Mouse (Mus musculus) heart, adult 2 months (tissue): ENCODE results near the gene Rreb1.

ENCODE experiments used
- EP300 ChIP-seq: fragments of 200-500 bp; IDR thresholded peaks from 2 replicates; pipeline ENCODE4 v1.6.1; 2011; ENCODE audit warnings: low read depth, low read length, control low read depth; ENCODE audit not compliant: insufficient read depth
- POLR2A ChIP-seq: fragments of 200-500 bp; IDR thresholded peaks from 2 replicates; pipeline ENCODE4 v1.6.1; 2011; ENCODE audit warnings: mild to moderate bottlenecking, low read depth, low read length, control low read depth; ENCODE audit not compliant: insufficient read depth

DNA sequence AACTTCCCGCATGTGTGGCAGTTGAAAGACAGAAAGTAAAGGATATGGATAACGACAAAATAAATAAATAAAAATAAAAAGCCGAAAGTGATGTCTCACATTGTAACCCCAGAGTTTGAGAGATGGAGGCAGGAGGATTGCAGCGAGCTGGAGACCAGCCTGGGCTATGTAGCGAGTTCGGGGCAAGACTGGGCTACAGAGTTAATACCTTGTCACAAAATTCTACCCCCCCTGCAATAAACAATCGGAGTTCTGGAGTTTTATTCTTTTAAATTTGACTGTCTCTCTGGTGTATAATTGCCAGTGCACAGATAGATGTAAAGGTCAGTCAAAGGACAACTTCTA, 216.2 kb downstream of the Rreb1 start:
- TF ChIP-seq EP300 (no peak), POLR2A (no peak)
